Mouse (Mus musculus): ENCODE measurements at regions not wholly inside any gene's neighbourhood (a gene's known extent, or its start where the extent isn't known, plus 50 kb on each side); places are given as distances from the start of the nearest gene placed in this dataset.
"Not testable (repeated sequence)": the region's sequence is repeated elsewhere in the genome, so short reads cannot be mapped to it uniquely, and the experiment has no call there.

GRCm38 (mm10) chr13:61805300-61805699 is 235.4 kb upstream of the Cts3 start:
- not testable (repeated sequence) for DNase-seq (ENCODE audit: low spot score)

- DNase-seq (ENCODE audit: low spot score) = peak; percentile 71
Observed at GRCm38 (mm10) chr13:61804168-61804874, 234.4 kb upstream of the Cts3 start.

- DNase-seq (ENCODE audit: low spot score) = not testable (repeated sequence)
Observed at GRCm38 (mm10) chr13:61803763-61804162, 233.8 kb upstream of the Cts3 start.

GRCm38 (mm10) chr13:61763457-61763856 is 193.5 kb upstream of the Cts3 start:
- DNase-seq (ENCODE audit: low spot score) = not testable (repeated sequence)

Measured in testis, postnatal 14 days (tissue).